Mouse (Mus musculus) thymus, postnatal 0 days (tissue): ENCODE results near the gene Dok1. TPM values are rescaled to one million over a fixed set of nuclear protein-coding genes. Genes with fewer than 3 reads are reported as not detected.

Experiments used
- DNase-seq: peaks from one replicate; pipeline ENCODE4 v3.0.0-alpha.2; 2015; ENCODE audit warnings: low spot score
- polyA plus RNA-seq: library from polyadenylated mRNA; unstranded; fragments of >200 nt; fragmentation: Nextera tagmentation; extraction: Ambion mirVana; gene quantifications from 2 replicates; pipeline ENCODE4 v1.2.1, GENCODE M21; 2015

Dok1 gene
- polyA plus RNA-seq: 26.2 and 26.5 TPM in 2 replicates

DNA sequence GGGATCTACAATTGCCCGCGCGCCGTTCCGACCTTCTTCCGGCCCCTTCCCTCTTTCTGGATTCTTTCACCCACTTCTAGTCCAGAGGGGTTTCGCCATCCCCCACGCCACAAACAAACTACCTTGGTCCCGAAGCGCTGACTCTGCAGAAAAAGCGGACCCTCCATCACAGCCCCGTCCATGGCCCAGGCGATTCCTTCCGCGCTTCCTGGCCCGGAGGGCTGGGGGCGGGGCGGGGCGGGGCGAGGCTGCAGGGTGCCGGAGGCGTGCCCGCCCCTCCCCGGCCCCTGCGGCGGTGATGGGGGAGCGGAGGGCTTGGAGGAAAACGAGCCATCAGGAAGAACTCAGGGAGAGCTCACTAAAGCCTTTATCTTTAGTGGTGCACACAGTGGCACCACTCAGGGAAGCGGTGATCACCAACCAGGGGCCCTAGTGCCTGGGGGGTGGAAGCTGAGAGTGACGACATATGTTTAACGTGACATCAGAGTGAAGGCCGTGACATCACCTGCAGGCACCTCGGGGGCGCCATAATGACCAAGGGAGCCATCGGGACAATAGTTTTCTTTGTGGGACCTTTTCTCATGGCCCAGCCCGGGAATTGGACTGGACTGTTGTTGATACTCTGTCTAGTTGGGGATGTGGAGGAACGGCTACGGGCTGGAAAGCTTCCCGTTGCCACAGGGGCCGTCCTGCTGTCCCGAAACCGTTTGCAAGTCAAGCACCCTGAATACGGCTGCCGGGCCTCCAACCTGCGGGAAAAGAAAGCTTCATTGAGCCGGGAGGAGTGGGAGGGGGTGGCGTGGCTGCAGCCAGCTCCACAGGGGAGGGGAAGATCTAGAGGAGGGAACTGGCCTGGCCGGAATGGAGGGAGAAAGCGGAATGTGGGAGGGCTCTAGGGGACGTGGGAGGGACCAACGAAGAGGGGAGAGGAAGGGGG is at the start of gene Dok1, which contains the start of gene Loxl3:
Dok1 (minus strand) TSS at position 223 of the 937 bp plus-strand sequence.
Loxl3 (plus strand) TSS at position 925 of the 937 bp plus-strand sequence.
- peak; percentile 76 for DNase-seq

DNA sequence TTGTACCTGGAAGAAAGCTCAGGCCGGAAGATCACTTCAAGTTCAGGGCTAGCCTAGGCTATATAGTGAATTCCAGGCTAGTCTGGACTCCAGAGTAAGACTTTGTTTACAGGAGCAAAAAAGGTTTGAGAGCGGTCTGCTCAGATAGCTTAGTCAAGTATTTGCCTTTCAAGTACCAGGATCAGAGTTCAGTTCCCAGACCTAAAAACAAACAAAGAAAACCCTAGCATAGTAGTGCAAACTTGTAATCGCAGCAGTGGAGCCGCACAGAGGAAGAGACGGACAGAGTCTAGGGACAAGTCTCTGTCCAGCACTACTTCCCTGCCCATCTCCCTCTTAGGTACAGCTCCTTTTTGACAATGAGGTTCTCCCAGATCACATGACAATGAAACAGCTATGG is 46.9 kb upstream of the Dok1 start:
- DNase-seq: no peak

DNA sequence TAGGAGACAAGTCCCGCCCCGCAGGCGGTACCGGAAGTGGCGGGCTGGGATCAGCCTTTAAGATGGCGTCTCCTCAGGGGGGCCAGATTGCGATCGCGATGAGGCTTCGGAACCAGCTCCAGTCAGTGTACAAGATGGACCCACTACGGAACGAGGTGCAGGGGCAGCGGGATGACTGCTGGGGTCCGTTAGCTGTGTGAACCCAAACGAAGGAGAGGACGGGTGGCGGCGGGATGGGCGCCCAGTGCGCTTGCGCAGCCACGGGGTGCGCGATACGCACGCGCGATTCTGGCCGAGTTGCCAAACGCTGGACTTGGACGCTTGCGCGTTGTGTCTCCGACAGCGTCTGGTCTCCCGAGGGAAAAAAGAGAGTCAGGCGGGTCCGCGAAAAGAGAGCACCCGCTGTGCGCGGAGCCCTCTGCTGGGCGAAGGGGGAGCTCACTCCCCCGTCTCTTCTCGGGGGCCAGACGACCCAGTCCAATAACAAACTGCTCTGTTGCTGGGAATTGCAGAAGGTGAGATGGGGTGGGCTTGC is 45.1 kb upstream of the Dok1 start:
- peak; percentile 99 for DNase-seq

DNA sequence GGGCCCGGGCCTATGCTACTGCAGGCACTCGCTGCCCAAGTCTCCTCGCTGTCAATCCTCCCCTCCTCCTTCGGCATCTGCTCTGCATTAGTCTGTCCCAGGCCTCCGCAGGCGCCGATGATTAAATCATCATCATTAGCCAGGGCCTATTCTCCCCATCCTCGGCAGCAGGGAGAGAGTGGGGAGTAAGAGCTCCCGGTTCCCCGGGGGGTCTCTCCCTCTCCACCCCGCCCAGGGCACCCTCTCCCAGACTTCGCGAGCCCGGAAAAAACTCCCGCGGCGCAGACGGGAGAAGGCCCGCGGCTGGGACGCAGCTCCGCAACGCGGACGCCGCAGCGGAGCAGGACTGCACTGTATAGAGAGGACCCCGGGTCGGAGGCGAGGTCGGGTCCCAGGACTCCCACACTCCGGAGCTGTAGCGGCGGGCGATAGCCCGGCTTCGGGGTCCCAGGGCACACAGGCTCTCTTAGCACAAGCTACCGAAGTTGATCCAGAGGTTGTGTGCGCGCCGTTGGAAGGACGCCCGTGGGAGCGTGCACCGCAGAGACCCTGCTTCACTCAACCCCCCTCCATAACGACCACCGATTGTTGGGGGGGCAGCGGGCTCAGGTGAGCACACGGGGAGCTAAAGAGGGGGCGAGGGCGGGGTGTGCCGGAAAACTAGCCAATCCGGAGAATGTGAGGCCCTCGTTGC is 44.5 kb upstream of the Dok1 start, which contains the start of gene Pcgf1:
Pcgf1 (plus strand) TSS at position 240 of the 694 bp plus-strand sequence.
- no peak for DNase-seq

DNA sequence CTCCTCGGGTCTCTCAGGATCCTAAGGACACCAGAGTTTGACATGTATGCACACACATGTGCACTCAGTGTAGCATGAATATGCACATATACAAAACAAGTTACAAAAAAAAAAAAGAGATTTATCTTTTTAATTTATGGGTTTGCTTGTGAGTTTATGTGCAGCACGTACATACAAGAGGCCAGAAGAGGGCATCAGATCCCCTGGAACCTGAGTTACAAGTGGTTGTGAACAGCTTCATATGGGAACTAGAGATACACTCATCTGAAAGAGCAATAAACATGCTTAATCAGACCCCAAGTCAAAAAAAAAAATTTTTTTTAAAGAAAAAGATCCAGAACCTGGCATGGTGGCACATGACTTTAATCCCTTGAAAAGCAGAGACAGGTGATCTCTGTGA is 41.7 kb upstream of the Dok1 start:
- peak; percentile 49 for DNase-seq

DNA sequence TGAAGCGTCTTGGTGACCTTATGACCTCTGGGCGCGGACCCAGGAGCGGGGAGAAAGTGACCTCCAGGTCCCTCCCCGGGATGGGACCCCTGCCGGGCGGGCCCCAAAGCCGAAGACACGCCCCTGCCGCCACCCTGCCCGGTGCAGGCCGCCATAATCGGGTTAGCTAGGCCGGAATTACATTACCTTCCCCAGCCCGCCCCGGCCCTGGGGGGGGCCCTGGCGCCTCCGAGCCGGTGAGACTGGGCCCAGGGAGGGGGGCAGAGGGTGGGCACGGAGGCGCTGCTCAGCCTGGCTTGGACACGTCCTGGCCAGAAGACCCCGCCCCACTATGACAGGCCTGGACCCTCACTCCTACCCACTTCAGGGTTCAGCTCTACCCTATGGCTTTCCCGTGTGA is 37.9 kb upstream of the Dok1 start:
- DNase-seq: no peak

DNA sequence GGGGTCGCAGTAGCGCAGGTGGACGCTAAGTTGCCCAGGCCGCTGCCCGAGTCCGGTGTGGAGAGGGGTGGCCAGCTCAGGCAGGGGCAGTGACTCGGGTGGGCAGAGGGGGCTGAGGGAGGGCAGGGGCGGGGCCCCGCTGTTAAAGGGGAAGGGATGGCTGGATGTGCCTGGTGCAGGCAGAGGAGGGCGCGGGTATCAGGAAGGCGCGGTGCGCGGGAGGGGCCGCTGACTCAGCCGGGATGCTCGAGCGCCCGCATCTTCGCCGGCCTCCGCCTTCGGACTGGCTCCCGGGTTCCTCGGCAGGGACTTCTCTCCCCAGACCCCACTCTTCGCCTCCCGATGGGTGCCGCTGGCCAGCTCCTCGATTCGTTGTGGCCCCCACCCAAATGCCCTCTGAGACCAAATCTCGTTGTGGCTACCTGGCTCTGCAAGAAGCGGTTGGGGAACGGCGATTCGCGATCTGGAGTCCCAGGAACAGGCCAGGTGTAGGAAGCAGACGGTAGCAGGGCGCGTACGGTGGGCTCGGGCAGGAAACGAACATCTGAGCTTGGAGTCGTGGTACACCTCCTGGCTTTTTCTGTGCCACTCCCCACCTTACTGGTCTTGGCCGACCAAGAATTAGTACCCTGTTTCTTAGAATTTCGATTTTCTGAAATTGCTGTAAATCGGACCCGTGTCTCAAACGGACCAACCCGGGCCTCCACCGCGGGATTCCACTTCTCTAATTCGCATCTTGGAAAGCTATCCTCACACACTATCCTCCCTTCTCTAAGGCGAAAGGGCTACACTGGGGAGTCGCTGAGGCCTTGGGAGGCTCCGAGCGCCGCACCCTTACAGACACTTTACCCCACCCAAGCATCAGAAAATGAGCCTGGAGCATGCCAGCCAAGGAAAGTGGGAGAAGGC is 37.3 kb upstream of the Dok1 start:
- peak; percentile 40 for DNase-seq

DNA sequence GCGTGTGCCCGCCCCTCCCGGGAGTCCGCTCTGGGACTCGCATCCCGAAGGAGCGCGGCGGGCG is 36.8 kb upstream of the Dok1 start, which contains the start of gene Tlx2:
Tlx2 (minus strand) TSS at position 47 of the 64 bp plus-strand sequence.
- no peak for DNase-seq

DNA sequence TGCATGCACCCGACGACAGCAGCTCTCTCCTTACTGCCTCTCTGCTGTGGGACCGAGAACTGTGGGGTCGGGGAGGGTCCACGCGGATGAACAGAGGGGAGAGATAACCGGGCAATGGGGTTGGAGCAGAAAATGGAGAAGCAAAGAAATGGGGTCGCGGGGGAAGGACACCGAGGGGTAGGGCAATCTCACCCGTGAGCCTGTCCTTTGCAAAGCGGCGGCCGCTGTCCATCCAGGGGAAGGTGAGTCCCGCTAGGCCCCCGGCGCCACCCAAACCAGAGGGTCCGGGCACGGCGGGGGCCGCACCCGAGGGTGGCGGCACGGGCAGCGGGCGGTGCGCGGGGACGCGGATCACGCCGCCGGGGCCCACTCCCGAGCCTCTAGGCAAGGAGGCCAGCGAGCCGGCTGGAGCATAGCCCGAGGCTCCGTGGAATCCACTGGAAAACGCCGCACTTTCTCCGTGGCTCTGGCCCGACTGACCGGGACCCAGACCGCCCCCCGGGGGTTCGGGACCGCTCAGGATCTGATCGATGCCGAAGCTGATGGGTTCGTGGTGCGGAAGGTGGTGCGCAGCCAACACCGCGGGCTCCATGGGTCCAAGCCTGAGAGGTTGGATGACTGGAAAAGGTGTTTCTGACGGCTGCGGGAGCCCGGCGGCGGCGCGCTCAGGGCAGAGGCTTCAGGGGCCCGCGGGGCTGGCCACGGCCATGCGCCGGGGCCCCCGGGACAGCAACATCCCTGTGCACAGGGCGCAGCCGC is 36.4 kb upstream of the Dok1 start:
- no peak for DNase-seq

DNA sequence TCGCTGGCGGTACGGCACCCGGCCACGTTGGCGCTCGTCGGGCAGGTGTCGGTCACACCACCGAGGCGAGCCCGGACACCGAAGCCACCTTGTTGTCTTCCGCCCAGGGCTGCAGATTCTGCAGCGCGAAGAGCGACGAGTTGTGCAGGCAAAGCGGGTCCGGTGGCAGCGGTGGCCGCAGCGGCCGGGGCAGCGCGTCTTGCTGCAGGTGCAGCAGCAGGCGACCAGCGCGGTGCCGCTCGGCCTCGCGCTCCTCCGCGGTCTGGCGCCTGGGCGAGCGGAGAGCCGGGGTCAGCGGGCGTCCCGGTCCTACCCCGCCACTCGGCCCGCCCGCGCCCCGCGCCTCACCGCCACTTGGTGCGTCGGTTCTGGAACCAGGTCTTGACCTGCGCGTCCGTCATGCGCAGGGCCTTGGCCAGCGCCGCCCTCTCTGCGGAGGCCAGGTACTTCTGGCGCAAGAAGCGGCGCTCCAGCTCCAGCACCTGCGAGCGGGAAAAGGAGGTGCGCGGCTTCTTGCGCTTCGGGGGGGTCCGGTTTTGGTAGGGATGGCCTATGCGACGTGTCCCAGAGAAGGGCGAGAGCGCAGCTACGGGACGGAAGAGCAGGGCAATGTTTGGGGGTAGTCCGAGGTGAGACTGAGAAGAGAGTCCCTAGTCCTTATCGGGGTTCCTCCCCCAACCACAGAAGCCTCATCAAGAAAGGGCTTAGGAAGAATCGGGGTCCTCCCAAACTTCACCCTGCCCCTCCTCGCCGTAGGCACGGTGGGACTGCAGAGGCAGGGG is 35.6 kb upstream of the Dok1 start:
- DNase-seq: no peak

DNA sequence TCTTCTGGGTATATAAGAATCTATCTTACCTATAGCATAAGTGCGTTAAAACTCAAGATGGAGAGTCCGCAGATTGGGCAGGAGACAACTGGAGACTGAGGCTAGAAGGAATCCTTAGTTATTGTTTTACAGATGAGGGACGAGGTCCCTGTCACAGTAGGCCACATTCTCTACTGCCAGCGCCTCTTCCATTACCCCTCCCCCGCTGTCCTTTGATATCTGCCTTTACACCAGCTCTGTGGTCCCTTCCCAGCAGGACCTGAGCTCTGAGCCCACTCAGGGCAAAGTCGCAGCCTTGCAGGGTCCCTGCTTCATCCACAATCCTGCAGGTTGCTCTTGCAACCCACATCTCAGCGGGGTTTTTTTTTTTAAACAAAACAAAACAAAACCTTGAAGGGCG is 35.0 kb upstream of the Dok1 start:
- DNase-seq: no peak

DNA sequence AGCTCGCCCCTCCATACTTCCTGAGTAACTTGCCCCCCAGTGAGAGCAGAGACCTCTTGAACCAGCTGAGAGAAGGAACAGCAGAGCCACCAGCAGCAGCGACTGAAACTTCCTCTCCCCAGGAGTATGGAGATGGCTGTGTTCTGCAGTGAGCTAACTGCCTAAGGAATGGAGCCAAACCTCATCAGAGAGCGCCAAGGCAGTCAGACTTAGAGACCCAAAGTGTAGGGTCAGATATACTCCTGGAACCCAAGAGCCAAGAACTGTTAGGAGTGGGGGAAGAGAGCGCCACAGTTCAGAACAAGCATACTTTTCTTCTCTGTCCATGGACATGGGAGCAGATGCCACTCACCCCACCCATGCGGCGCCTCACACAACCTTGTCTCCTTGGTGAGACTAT is 33.2 kb upstream of the Dok1 start:
- no peak for DNase-seq

DNA sequence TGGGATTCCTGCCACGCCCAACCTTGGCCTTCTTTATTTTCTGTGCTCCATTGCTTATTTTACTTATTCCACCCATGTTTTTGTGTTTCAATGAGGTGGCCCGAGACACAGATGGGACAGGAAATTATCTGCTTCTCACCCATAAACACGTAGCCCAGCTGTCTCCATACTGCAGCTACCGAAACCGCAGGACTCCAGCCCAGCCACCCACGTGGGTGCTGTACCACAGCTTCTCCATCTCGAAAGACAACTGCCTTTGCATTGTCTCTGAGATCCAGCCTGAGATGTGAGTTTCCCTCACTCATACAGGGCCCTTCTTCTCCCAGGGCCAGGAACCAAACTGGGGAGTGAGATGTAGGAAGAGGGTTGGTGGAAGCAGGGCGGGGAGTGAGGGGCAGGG is 32.7 kb upstream of the Dok1 start:
- peak; percentile 36 for DNase-seq

DNA sequence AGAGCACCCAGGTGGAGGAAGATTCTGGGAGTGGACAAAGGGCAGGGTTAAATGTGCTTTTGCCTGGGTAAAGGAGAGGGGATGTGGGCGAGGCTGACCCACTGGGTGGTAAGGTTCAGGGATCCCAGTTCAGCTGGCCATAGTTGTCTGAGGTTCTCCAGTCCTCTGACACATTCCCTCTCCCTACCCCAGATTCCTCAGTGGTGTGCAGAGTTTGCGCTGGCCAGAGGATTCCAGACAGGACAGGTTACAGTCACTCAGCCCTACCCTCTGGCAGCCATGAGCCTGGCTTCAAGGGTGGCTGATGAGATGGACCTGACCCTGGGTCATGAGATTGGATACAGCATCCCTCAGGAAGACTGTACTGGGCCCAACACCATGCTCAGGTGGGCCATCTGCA is 25.5 kb upstream of the Dok1 start:
- DNase-seq: no peak

DNA sequence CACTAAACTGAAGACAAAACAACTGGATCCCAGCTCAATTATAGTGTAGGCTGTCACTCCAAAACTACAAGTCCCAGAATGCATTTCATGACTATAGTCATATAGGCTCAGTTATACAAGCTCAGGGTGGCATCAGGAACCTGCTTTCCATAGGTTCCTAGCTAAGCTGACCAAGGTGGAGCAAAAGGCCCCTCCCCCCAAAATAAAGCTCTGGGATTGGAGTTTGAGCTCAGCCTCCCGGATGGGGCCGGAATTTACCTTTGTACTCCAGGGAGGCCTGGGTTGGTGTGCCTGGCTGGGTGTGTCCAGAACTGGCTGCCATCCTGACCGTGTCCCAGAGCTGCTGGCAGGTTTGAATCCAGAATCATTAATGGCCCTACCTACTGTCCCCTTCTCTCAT is 24.5 kb upstream of the Dok1 start, which contains the start of gene Dqx1:
Dqx1 (plus strand) TSS at position 55 of the 400 bp plus-strand sequence.
- no peak for DNase-seq

DNA sequence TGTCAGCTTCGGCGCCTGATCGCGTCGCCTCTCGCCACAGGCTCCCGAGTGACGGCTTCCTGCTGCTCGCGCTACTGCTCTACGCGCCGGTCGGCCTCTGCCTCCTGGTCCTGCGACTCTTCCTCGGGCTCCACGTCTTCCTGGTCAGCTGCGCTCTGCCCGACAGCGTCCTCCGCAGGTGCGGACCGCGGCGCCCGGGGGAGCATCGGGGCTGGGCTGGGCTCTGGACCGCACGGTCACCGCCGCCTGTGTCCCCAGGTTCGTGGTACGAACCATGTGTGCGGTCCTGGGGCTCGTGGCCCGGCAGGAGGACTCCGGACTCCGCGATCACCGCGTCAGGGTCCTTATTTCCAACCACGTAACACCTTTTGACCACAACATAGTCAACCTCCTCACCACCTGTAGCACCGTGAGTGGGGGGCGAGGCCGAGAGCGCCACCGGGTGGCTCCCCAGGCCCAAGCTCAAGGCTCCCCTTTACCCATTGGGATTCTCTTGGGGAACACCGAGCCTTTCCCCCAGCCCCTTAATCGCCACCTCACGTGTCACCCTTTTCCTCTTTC is 21.7 kb upstream of the Dok1 start, which contains the start of gene Htra2:
Htra2 (minus strand) TSS at position 403 of the 561 bp plus-strand sequence.
- DNase-seq: peak; percentile 46

DNA sequence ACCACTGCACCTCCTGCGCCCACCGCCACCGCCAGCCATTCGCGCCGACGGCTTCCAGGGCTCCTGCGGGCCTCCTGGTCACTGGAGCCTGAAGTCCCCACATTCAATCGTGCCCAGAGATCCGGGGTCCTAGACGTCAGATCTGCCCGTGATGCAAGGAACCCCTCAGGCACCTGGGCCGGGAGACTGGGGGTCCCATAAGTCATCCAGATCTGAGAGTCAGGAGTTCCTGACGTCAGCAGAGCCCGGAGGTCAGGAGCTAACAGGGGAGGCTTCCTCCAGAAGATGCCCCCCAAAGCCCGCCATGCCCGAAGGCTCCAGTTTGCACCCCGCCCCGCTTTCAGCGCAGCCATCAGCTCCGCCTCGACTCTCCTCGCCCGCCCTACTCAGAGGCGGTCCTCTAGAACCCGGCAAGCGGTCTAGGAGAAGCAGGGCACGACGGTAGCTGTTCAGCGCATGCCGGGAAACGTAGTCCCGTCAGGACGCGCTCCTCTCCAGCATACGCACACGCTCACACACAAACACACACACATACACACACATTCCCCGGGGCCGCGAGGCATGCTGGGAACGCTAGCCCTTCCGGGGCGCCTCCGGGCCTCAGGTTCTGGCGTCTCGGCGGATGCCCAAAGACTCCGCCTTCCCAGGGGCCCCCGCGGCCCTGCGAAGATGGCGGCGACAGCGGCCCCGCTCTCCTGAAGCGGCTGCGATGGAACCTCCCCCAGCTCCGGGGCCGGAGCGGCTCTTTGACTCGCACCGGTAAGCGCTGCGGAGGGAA is 21.0 kb upstream of the Dok1 start, which contains the start of gene Aup1:
Aup1 (plus strand) TSS at position 448 of the 778 bp plus-strand sequence.
- peak; percentile 99 for DNase-seq

DNA sequence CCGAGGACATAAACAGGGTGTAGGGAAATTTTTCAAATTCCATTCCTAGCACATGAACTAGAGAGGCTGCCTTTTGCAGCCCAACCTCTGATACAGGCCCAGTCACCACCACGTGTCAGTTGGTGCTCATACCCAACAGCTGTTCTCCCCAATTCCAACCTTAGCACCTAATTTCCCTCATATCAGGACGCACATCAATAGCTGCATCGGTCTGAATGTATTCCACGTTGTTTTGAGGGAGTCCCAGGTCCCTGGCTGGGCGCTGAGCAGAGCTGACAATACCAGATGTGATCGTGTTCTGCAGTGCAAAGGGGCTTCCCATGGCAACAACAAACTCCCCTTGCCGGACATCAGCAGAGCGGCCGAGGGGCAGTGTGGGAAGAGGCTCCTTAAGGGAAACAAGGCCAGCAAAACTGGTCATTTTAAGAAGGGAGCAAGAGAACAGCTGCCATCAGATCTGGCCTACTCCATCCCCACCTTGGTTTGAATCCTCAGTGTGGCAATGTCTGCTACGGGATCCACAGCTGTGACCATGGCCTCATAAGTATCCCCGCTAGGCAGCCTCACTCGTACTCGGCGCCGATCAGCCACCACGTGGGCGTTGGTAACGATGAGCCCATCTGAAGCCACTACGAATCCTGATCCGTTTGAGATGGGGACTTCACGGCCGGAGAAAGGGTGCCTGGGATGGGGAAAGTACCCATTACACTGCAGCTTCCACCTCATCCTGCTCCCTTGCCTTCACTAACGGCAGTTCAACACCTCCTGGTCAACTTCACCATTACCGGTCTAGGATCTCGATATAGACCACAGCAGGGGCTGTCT is 20.1 kb upstream of the Dok1 start:
- DNase-seq: peak; percentile 31
